Mouse (Mus musculus): ENCODE measurements around the gene Epha1.

Epha1 gene

DNA sequence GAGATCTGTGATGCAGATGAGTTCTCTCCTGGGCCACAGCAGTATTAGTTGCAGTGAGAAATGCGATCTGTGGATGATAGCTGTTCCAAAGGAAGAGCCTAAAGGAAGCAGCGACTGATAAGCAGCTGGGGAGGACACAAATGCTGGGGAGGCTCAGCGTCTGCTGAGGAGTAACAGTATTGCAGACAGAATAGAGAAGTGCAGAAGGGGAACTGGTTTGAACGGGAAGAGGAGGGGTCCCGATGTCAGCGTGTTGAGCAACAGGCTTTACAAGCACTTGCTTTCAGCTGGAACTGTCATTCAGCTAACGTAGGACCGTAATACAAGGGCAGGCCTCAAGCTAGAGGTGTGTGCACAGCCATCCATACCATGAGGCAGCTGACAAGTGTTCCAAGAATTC, 19.9 kb downstream of the Epha1 start:
- DNase-seq, result no peak

DNA sequence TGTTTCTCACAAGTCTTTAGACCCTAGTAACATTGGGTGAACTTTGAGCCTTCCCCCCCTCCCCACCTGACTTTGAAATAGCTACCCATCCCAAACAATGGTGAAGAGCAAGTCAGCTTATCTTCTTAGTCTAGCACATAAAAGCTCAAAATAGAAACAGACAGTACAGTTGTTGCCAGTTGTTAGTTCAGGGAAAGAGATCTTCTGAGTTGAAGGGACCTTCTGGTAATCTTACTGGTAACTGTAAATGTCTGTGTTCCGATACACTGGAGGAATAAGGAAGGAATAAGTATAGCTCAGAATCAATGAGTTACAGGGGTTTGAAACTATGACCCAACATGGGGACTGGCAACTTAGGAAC, 20.6 kb downstream of the Epha1 start:
- DNase-seq, result no peak

GRCm38 (mm10) chr6:42351776-42352485, 21.1 kb downstream of the Epha1 start:
- DNase-seq, result no peak

- DNase-seq, result no peak
These were observed 21.9 kb downstream of the Epha1 start for GRCm38 (mm10) chr6:42350968-42351775.

DNA sequence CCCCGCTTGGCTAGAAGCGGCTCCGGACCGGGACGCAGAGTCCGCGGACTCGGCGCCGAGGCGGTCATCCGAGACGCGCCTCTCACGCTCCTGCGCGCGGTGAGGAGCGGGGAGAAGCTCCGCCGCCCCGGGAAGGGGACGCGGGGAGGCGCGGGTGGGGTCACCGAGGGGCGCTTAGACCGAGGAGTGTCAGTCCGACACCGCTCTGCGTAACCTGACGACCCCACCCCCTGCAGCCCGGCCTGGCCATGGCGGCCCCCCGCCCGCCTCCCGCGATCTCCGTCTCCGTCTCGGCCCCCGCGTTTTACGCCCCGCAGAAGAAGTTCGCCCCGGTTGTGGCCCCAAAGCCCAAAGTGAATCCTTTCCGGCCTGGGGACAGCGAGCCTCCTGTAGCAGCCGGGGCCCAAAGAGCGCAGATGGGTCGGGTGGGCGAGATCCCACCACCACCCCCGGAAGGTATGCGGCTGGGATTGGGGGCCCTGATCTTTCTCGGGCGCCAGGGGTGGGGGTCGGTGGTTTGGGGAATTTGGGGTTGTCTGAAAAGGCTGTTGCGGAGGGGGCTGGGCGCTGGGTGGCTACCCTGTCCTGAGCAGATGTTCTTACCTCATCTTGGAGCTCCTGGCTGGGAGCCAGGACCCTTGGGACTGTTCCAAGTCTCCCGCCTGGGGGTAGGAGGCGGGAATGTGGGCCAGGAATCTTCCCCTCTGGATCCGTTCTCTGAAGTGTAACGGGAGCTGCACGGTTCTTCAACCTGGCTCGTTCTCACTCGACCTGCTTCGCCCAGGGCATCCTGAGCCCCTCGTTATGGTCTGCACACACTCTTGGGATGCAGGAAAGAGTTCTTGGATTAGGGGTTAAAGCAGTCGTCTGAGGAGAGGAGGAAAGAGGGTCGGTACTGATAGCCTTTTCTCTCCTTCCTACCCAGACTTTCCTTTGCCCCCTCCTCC, 22.8 kb downstream of the Epha1 start:
- DNase-seq, result peak; percentile 91 to 95

DNA sequence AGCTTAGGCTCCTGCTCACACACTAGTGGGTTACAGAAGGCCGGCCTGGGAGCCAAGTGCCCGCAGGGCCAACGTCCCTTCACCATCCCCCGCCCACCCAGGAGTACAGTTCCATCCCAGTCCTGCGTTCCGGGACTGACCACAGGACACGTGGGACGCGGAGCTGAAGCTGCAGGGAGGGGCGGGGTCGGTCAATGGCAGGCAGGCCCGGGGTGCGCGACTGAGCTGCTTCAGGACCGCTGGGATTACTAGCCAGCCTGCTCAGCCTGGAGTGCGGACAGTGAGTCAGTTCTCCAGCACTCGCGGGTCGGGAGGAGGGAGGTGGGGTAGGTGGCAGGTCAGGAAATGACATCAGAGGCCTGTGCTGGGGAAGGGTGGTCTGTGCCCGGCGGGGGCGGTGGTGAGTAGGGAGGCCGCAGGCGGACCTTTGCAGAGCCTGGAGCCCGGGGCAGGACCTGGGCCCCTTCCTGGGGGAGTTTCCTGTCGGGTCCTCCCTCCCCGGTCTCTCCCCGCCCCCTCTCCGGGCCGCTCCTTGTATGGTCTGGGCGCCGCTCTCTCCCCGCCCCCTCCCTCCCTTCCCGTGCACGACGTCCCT, 23.5 kb downstream of the Epha1 start, which contains the start of gene Zyx:
Gene Zyx, plus strand, starts transcription at position 205 of the 595 bp plus-strand sequence.
- DNase-seq, result peak; percentile 90 to 93

DNA sequence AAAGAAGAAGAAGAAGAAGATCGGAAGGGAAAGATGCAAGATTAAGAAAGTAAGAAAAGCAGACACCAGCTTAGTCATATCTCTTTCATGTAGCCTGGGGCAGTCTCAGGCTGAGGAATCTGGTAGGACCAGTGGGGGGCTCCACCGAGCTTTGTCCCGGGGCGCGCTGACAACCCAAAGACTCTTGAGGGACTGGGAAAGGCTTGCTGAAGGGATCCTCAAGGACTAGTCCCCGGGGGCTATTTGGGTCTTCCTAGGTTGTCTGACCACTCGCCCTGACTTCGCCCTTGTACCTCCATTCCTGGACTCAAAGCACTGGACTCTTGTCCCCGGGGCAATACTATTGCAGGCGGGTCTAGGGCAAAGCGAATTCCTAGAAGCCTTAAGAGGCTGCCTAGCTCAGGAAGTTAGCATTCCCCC, 24.1 kb downstream of the Epha1 start:
- peak in 1 of 2 experiments; percentile 80 for DNase-seq

GRCm38 (mm10) chr6:42348281-42349005, 24.6 kb downstream of the Epha1 start:
- DNase-seq, result no peak

DNA sequence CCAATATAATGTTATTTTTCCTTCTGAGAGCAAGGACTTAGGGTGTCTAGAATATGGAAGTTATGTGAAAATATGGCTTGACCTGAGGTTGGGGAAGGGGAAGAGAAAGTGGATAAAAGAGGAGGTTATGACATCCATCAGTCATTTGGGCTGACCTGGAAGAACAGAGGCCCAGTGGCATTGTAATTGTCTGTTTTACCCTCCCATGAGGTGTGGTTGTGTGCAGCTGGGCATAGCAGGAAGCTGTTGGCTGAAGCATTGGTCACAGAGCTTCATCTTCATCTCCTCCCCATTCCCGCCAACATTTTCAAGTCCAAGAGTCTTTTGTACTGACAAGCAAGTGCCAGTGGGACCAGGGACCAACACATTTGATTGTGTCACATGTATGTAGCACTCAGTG, 28.8 kb downstream of the Epha1 start:
- DNase-seq, result no peak

DNA sequence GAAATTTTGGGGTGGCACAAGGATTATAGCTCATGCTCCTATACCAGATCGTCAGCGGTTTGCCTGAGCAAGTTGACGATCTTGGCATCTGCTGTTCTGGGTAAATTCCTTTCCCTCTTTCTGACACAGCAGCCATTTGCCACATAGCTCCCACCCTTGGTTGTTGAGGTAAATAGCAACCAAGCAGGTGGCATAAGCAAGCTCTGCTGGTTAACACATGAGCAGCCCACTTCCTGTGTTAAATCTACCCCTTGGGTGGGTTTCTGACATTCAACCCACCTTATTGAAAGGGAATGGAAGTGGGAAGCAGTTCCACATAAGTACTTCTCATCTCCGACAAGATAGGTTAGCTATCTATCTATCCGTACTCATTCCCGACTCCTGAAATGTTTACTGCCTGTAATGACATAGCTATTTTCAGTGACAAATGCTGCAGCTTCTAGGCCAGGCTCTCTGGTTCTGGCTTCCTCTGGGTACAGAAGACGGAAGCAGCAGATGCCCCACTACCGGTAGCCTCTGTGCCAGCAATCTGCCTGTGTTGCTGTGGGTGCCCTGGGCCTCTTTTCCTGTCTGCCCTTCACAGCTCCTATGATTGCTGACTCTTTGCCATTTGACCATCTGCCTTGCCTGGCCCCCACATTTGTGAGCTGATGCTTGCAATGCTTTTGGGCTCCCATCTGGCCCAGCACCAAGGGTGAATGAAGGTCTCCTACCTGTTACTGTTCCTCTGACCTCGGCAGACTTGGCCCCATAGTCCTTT, 29.5 kb downstream of the Epha1 start:
- DNase-seq, result no peak

- DNase-seq, result no peak
These were observed 30.9 kb downstream of the Epha1 start for GRCm38 (mm10) chr6:42342171-42342570.

DNA sequence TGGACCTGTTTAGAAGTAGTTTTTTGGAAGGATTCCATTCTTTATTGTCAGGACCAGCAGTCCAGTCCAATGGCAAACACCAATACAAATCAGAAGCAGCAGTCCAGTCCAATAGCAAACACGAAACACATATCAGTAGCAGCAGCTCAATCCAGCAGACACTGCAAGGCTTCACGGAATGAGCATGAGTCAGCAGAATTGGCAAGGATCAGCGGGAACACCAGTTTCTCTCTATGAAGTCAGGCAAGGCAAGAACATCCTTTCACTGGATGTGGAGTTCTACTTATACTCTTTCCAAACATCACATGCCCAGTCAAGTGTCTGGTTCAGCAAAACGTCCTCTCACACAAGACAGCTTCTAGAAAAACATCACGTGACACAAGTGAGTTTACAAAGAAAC, 33.1 kb downstream of the Epha1 start:
- no peak for DNase-seq

- DNase-seq, result no peak
These were observed 33.9 kb downstream of the Epha1 start for GRCm38 (mm10) chr6:42339189-42339588.

- no peak for DNase-seq
These were observed 42.1 kb downstream of the Epha1 start for GRCm38 (mm10) chr6:42330946-42331345.

GRCm38 (mm10) chr6:42330216-42330615, 42.9 kb downstream of the Epha1 start:
- no peak for DNase-seq

GRCm38 (mm10) chr6:42328757-42329156, 44.3 kb downstream of the Epha1 start:
- no peak for DNase-seq

- no peak for DNase-seq
These were observed 46.6 kb downstream of the Epha1 start for GRCm38 (mm10) chr6:42326509-42326908.

DNA sequence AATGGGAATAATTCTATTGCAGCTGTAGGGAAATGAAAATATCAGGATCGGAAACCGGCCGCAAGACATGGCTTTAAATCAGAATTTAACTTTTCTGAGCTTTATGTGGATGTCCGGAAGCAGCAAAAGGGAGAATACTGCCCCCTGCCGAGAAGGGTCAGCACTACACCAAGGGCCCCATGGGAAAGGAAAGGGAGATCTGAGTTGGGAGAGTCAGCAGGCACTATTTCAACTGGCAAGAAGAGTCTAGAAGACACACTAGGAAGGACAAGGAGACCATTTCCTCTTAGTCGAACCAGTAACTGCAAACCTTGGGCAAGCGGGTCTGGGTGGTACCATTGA, 47.8 kb downstream of the Epha1 start:
- peak; percentile 46 to 76 for DNase-seq

DNA sequence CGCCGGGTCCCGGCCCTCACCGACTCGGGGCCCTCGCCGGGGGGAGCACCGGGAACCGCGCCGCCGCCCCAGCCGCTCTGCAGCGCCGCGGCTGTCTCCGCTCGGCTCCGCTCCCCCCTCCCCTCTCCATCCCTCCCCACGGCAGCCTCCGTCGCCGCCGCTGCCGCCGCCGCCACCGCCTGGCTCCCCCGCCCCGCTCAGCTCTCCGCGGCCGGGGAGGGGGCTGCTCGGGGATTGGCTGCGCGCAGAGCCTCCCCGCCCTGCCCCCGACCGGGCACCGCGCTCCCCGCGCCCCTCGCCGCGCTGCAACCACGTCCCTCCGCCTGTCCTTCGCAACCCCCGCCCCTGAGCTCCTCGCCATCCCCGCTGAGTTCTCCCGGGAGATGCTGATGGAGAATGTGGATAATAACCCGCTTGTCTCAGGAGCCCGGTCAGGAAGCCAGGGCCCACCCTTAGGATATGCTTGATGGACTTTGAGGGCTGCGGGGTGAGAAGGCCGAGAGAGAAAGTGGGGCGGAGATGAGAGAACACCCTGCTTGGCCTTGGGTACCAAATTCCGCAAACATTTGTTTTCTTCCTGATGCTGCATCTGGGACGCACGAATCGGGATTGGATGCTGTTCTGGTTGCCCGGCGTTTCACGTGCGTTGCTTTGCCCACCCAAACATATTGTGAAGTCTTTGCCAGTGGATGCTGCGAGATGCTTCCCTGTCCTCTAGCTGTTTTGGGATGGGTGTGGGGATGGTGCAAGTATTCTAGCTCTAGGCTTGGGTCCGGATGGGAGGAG, 48.4 kb downstream of the Epha1 start, which contains the start of gene Fam131b:
Gene Fam131b, minus strand, starts transcription at position 162 of the 786 bp plus-strand sequence.
- no peak for DNase-seq

GRCm38 (mm10) chr6:42324067-42324481, 49.0 kb downstream of the Epha1 start:
- no peak for DNase-seq
